Mouse (Mus musculus) embryo, embryonic 10 days (tissue): Measurements from ENCODE around the gene Mecp2.
A peak's percentile ranks its signal among the peaks of the same experiment; 100 is the strongest.
"Not testable (repeated sequence)": the region's sequence is repeated elsewhere in the genome, so short reads cannot be mapped to it uniquely, and the experiment has no call there.

Source experiments
- DNase-seq: peaks from one replicate; pipeline ENCODE4 v3.0.0-alpha.2; 2015; ENCODE audit warnings: low spot score

Mecp2 gene

GRCm38 (mm10) chrX:74135263-74135662, at the start of gene Mecp2:
Gene Mecp2, minus strand, starts transcription at chrX:74135363.
- DNase-seq = not testable (repeated sequence)

GRCm38 (mm10) chrX:74176959-74177358, 41.8 kb upstream of the Mecp2 start, which contains the start of gene Tktl1:
Gene Tktl1, plus strand, starts transcription at chrX:74177259.
- DNase-seq = no peak

- no peak for DNase-seq
These were observed 32.6 kb upstream of the Mecp2 start, which contains the start of gene Tex28 for GRCm38 (mm10) chrX:74167738-74168137. Gene Tex28, minus strand, starts transcription at chrX:74167838.

GRCm38 (mm10) chrX:74127164-74127563, 8.0 kb downstream of the Mecp2 start, which contains the start of gene Opn1mw:
Gene Opn1mw, plus strand, starts transcription at chrX:74127464.
- DNase-seq = no peak

- DNase-seq = no peak
These were observed 10.2 kb downstream of the Mecp2 start for GRCm38 (mm10) chrX:74124975-74125374.

GRCm38 (mm10) chrX:74115511-74115910, 19.7 kb downstream of the Mecp2 start:
- peak; percentile 58 for DNase-seq

GRCm38 (mm10) chrX:74114036-74114435, 21.1 kb downstream of the Mecp2 start:
- no peak for DNase-seq

- DNase-seq = no peak
These were observed 26.4 kb downstream of the Mecp2 start for GRCm38 (mm10) chrX:74108747-74109146.

GRCm38 (mm10) chrX:74105916-74106315, 29.2 kb downstream of the Mecp2 start:
- no peak for DNase-seq

GRCm38 (mm10) chrX:74103457-74104188, 31.5 kb downstream of the Mecp2 start:
- DNase-seq = no peak

GRCm38 (mm10) chrX:74095130-74095529, 40.0 kb downstream of the Mecp2 start:
- no peak for DNase-seq

- peak; percentile 96 for DNase-seq
These were observed 49.5 kb downstream of the Mecp2 start for GRCm38 (mm10) chrX:74085601-74086038.

- DNase-seq = peak; percentile 88
These were observed 50.1 kb downstream of the Mecp2 start for GRCm38 (mm10) chrX:74084946-74085498.

- peak; percentile 6 for DNase-seq
These were observed 50.8 kb downstream of the Mecp2 start for GRCm38 (mm10) chrX:74084276-74084837.

GRCm38 (mm10) chrX:74070794-74071193, 64.4 kb downstream of the Mecp2 start:
- DNase-seq = no peak

- no peak for DNase-seq
These were observed 67.3 kb downstream of the Mecp2 start for GRCm38 (mm10) chrX:74067891-74068290.

GRCm38 (mm10) chrX:74045107-74045506, 90.1 kb downstream of the Mecp2 start:
- no peak for DNase-seq

GRCm38 (mm10) chrX:74037702-74038375, 97.3 kb downstream of the Mecp2 start:
- no peak for DNase-seq

GRCm38 (mm10) chrX:74030000-74030399, 105.2 kb downstream of the Mecp2 start:
- DNase-seq = no peak

- DNase-seq = peak; percentile 73
These were observed 111.7 kb downstream of the Mecp2 start, which contains the start of gene Irak1 for GRCm38 (mm10) chrX:74023188-74024049. Gene Irak1, minus strand, starts transcription at chrX:74023918.

- DNase-seq = no peak
These were observed 112.4 kb downstream of the Mecp2 start for GRCm38 (mm10) chrX:74022795-74023187.
